Mouse (Mus musculus): ENCODE measurements around the gene Ptprk.

The Ptprk gene

DNA sequence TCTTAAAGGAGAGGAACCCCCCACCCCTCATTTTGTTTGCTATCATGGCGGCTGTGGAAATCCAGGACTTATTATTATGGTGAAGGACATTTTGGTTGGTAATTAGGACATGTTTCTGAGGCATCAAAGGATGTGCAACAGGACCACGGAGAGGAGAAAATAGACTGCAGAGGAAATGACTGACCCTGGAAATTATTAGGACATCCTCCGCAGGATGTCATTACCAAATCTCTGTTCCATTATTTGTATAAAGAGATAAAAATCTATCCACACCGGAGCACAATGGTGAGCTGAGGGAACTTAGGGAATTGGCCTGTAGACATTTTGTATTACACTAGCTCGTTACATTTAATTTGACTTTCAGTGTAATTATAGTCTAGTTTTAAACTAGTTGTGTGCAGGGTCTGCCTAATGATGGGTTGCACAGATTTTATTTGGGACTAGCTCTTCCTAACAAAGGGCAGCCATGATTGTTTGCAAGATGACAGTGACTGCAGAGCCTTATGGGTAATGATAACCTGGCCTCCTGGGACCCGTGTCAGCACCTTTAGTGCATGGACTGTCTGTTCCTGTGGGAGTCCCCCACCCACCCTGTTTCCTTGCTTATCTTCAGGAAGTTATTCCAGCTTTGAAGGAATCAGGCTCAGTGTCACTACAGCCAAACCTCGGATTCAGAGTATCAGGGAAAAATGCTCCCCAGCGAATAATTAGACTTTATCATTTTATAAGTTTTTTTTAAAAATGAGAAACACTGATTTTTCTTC, 38.4 kb downstream of the Ptprk start:
- no peak for DNase-seq (ENCODE audit: low spot score in 2 of 2)

DNA sequence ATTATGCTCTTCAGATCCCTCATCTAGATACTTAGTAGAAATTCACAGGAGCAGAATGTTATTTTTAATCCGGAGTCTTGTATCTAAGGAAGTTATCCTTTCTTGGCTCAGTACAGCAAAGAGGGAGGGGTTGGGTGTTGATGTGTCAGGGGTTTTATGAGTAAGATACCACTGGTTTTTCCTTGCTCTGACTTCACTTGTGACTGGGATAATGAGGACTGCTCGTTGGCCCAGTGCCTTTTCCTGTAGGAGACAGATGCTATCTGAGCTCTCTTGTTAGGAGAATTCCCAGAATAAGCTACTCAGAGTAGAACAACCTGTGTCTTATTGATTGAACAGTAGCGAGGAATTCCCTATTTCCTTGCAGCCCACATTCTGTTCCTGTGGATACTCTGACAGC, 39.3 kb downstream of the Ptprk start:
- DNase-seq (ENCODE audit: low spot score in 2 of 2): no peak

DNA sequence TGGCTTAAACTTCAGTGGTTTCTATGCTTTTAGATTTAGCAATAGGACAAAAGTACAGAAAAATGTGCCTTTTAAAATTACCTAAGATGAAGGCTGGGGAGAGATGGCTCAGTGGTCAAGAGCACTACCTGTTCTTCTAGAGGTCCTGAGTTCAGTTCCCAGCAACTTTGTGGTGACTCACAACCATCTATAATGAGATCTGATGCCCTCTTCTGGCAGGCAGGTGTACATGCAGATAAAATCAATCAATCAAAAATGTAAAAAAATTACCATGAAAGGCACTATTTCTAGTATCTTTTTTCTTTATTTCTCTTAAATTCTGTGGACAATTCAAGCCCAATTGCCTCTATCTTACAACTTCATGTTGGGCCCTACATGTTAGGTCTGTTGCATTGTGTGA, 42.4 kb downstream of the Ptprk start:
- DNase-seq (ENCODE audit: low spot score in 2 of 2): no peak

DNA sequence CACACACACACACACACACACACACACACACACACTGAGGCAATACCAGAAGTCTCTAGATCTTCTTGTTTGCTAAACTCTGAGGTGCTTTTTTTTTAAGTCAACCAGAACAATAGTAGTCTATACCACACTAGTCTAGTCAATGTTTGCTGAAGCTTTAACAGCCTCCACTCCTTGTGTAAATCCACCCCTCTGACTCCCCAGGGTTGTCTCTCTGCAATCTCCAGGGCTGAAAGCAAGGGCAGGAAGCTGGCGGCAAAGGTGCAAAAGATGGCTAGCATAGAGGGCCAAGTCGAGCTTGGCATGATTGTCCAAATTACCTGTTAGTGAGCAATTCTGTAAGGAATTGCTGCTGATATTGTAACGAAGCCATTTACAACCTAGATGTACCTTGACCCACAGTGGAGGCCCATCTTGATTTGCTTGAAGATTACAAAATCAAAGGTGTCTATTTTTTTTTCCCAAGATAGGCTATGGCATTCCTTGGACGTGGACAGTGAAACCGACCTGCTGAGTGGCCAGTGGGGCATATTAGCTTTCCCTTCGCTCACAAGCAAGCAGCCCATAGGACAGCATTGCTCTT, 44.3 kb downstream of the Ptprk start:
- DNase-seq (ENCODE audit: low spot score in 2 of 2): no peak

DNA sequence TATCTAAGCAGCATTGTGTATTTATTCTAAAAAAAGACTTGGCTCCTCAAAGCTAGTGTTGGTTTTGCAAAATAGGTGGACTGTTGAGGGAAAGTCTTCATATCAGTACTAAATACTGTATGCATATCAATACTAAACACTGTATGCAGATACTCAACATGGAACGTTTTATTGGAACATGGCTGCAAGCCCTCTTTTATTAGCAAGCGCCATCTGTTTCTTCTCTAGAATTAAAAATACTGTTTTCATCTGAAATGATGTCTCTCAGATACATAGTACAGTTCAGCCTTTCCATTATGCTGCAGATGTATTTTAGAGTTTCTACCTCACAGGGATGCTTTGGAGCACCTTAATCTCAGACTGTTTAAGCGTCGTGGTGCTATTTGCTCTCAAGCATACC, 49.3 kb downstream of the Ptprk start:
- DNase-seq (ENCODE audit: low spot score in 2 of 2): no peak

DNA sequence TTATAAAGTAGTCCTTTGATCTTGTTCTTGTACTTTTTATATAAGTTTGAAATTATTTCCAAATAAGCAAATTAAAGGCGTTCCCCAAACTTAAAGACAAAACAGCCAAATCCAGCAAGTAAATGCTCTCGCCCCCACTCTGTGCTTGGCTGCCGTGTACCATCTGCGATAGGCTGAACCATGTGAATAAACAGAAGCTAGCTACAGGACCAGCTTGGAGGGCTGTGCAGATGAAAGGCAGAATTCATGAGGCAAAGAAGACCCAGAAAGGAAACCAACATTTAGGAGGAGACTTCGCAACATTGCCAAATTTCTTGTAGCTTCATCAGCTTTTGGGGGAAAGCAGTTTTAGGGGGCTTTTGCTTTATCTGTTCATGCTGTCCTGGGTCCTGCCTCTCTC, 53.4 kb downstream of the Ptprk start:
- DNase-seq (ENCODE audit: low spot score in 2 of 2): no peak

DNA sequence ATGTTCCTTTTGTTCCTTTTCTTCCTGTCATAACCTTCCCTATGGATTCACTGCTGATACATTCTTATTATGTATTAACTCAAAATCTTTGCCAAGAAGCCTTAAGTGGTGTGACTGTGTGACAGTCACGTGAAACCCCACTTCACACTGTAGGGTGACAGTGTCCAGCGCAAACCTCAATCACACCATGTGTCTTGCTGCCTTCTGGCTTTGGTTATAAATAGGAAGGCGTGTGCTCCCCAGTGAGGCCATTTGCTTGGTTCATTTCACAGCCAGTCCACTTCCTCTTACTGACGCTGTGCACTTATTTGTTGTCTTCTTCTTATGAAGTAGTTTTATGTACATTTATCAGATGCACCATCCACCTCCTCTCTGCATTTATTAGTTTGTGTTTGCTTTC, 53.8 kb downstream of the Ptprk start:
- no peak for DNase-seq (ENCODE audit: low spot score in 2 of 2)

DNA sequence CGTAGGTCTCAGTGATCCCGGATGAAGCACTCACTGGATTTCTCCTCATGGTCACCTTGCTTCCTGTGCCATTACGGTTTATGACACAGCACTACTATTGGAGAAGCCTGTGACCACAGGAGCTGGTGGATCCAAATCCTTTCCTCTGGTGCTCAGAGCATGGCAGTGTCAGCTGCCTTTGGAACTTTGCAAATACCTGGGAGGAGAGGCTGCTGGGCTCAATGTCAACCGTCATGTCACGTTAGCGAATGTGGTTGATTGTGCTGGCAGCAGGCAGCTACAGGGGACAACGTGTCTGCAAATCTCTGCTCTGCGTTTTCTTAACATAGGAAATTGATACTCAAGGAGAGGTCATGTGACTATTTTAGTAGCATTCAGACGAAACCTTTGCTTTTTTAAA, 55.8 kb downstream of the Ptprk start:
- peak in 1 of 2 experiments; percentile 10 for DNase-seq (ENCODE audit: low spot score in 2 of 2)

DNA sequence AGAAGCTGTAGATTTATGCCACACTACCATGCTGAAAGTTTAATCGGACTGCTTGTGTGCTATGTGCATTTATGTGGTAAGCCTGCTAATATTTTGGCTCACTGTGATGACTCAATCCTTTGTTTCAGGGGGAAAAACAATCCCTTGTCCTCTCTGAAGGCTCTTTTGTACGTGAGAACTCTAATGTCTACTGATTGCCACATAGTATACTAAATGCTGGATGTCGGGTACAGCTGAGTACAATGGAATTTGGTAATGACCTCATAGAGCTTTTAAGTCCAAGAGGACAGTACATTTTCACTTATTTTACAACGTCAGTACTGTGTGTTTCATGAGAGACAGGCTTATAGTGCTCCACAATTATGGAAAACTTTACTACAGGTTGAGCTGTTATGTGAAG, 59.1 kb downstream of the Ptprk start:
- DNase-seq (ENCODE audit: low spot score in 2 of 2): no peak

DNA sequence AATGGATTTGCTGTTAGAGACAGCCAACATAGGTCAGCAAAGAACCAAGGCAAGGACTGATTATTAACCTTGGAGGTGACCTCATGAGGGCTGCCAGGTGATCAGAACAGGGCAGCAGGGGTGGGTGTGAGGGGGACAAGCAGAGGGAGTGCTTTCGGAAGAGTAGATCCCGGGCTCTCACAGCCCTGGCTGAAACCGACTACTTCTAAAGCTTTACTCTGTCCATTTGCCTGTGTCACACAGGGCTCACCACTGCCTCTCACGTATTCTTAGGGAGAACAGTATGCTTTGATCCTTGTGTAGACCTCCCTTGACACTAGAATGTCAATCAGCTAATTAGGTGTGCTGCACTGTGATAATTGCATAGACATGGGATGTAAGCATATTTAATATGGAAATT, 63.8 kb downstream of the Ptprk start:
- DNase-seq (ENCODE audit: low spot score in 2 of 2): no peak

DNA sequence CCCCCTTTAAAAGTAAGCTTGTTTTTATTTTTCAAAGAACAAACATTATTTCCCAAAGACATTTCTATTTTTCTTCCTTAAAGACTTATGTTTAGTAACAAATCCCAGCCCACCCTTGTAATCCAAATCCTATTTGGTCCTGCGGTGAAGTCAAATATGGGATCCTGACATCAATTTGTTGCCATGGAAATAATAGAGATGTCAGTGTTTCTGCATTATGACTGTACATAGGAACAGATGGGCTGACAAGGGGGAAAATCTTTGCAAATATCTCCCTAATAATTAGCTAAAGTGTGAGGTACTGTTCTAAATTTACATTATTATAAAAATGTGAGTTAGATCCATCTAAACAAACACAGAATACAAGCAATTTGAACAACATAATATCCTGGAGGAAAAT, 69.8 kb downstream of the Ptprk start:
- no peak for DNase-seq (ENCODE audit: low spot score in 2 of 2)

DNA sequence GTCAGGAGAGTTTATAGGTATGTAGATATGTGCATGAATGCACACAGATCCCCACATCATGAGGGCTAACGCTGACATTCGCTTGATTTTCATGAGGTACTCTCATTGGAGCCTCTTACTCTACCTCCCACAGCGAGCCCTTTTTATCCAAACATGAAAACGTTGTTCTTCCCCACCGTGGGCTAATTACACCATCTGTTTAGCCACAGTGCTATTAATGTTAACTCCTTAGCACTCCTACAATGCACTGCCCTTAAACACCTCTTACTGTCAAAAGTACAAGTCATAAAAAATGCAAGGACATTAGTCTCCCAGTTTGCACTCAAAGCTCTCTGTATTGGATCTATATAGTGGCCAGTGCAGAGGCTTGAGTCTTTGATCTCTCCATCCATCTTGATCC, 70.7 kb downstream of the Ptprk start:
- no peak for DNase-seq (ENCODE audit: low spot score in 2 of 2)

DNA sequence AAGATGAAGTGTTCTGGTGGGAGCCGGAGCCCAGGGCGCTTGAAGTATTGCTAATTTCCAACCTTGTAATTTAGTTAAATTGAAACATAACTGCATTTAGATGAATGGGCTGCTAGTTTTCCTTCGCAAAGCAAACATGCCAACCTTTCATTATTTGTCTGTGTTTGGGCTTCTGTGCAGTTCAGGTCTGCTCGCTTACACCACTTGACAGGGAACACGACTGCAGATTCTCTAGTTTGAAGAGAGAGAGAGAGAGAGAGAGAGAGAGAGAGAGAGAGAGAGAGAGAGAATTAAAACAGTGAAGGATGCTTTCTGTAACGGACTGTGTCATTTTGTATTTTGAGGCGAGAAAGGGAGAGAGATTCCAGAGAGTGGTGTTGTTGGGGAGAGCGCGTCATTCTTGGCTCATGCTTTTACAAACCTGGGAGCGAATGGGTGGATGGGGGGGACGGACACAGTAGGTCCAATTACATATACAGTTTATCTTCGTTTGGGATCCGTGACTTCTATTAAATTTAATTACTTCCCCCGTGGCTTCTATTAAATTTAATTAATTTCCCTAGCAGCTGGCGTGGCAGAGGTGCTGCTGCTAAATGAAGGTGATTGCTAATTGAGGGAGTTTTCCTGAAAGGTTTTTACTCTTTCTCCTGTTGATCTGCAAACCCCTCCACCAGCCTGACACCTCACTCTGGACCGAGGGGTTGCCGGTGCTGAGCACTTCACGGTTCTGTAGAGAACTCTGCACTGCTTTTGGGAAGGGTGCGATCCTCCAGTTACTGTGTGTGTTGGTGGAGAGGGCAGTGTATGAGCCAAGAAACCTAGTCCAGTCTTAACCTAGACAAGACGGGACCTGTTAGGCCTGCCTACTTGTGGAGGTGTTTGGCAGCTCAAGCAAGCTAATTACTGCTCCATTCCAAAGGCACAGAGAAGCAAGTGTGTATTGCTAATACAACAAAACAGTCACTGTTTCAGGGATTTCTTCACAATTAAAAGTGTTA, 81.4 kb downstream of the Ptprk start:
- no peak for DNase-seq (ENCODE audit: low spot score in 2 of 2)

DNA sequence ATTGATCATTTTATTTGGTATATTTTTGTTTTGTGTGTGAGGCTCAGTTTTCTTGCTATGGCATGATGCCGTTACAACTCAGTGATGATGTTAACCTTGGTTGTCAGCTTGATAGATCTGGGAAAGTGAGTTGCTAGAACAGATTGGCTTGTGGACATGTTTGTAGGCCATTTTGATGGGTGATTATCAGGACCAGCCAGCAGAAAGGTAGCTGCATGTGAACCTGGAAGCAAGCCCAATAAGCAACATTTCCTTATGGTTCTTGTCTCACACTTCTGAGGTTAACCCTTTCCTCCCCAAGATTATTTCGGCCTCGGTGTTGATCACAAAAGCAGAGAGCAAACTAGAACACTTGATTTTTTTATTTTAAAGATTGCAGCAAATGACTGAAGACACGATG, 85.1 kb downstream of the Ptprk start:
- no peak for DNase-seq (ENCODE audit: low spot score in 2 of 2)

DNA sequence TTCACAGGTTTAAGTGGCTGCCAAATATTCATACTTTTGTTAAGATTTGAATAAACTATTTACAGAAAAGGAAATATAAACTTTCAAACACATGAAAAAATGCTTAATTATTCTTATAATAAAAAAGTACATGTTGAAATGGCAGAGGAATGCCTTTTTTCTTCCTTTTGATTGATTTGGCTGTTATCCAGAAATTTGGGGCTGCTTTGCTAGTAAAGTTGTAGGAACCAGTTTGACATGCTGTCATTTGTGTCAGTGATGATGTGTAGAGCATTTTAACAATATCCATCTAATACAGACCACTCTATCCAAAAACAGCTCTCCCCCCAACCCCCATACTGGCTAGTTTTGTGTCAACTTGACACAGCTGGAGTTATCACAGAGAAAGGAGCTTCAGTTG, 86.7 kb downstream of the Ptprk start:
- no peak for DNase-seq (ENCODE audit: low spot score in 2 of 2)

DNA sequence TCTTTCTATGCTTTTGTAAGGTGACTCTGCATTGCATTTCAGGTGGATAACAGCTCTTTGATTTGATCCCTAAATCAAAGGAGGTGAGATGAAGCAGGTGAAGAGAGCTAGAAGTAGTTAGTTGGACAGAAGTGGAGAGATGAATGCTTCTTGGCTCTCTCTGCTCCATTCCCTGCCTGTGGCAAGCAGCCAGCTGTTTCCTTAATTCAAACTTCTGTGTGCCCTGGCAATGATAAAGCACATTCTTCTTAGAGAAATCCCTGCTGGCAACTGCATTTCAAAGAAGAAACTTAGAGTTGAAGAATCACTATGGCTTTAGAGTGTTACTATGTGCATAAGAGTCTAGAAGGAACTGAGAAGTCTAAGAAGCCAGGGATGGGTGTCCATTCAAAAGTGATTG, 89.6 kb downstream of the Ptprk start:
- no peak for DNase-seq (ENCODE audit: low spot score in 2 of 2)

DNA sequence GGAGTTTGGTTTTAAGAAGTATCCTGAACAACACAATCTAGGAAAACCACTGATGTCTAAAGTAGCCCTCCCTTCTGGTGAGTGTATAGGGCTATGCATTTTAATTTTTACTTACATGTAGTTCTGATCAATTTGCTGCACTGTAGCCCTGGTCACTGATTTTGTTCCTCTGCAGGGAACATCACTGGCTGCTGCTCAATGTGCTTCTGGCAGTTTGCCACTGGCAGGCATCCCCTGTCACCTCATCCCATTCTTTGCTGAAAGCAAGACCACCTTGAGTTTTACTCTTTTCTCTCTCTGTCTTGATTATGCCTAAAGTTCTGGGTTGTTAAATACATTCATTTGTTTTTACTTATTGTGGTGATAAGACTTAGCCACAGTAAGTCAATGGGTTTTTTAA, 90.1 kb downstream of the Ptprk start:
- DNase-seq (ENCODE audit: low spot score in 2 of 2): peak in 1 of 2 experiments; percentile 16

DNA sequence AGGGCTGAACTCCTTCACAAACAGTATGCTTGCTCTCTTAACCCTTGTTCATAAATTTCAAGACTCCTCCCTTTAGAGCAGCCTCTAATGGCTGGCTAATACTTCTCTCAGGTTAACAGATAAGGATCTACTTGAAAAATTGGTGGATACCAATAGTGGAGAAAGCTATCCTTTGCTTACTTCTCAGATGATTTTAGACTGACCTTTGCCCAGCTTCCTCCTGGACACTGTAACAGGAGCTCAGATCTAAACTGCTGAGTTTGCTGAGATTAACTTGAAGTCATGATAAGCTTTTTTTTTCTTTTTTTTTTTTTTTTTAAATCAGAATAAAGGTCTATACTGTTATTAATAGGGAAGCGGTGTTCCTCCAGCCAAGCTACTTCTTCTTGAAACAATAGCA, 92.0 kb downstream of the Ptprk start:
- DNase-seq (ENCODE audit: low spot score in 2 of 2): no peak

DNA sequence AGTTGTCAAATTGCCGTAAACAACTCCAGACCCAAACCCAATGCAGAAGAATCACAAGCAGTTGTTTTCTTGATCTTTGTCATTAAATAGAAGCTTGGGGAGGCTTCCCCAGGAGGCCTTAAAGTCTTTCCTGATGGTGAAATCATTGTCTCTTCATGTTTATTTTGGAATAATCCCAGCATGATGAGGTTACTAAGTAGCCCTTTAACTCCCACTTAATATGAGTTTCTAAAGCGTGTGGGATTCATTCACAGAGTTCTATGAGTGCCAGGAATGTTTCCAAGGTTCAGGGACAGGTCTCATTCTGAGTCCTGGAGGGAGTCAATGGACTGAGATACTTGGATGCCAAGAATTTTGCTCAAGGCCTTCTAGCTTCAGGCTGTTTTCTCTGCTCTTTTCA, 92.5 kb downstream of the Ptprk start:
- DNase-seq (ENCODE audit: low spot score in 2 of 2): no peak

DNA sequence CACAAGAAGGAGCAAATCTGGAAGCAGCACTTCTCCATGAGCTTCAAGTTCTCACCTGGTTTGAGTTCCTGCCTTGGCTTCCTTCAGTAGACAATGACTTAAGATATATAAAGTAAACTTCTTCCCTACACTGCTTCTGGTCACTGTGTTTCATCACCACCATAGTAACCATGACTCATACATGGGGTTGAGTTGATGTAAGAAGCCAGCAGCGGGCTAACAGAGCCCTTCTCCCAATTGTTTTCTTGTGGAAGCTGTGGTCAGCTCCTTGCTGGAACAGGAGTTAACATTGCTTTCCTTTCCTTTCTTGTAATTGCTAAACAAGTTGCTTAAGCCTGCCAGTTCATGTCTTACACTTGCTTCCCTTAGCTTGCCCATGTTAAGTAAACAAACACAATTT, 96.6 kb downstream of the Ptprk start:
- DNase-seq (ENCODE audit: low spot score in 2 of 2): no peak

DNA sequence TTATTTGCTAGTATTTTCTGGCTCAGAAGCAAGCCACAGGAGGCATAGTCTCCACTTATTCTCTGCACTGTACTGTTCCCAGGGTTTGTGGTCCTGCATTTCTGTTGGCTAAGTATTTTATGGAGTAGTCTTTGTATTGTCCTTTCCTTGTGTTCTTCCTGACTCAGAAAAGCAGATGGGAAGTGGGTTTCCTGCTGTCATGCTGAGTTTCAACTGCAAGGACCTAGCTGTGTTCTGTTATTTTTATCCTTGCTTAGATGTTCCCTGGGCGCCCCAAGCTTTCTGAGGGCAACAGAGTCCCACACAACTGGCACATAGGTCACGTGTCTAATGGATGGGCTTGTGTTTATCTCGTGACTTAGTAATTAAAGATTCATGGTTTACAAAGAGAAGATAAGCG, 104.3 kb downstream of the Ptprk start:
- DNase-seq (ENCODE audit: low spot score in 2 of 2): no peak

DNA sequence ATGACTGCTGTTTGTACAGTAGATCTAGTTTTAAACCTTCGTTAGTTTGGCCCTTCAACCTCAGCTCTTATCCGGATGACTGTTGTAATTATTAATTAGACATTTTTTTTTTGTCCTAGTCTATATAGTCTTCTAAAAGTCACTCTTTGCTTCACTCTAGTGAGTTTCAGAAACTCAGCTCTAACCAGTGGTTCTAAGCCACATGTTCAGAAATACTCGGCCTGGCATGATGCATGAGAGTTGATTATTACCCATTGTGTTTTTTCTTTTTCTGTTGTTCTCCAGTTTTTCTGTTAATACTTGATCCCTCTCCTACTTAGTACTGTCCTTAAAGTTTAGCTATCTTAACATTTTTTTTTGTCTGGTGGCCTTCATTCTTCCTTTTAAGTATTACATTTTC, 107.5 kb downstream of the Ptprk start:
- no peak for DNase-seq (ENCODE audit: low spot score in 2 of 2)

DNA sequence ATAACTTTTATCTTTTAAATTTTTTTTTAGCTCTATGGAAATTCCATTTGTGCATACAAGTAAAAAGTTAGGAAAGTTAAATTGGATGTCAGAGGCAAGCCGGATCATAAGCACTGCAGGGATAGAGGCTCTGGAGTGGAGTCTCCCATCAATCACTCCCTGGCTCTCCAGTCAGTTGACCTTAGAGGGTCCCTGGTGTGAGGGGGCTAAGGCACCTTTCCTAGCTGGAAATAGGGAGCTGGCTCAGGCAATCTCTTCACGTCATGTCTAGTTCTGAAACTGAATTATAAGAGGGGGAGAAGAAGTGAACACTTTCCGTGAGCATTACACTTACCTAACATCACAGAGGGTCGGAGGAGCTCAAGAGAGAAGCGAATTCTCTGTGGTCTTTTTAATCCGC, 110.1 kb downstream of the Ptprk start:
- DNase-seq (ENCODE audit: low spot score in 2 of 2): no peak
